Mouse (Mus musculus): ENCODE measurements around the gene Esx1.

DNA sequence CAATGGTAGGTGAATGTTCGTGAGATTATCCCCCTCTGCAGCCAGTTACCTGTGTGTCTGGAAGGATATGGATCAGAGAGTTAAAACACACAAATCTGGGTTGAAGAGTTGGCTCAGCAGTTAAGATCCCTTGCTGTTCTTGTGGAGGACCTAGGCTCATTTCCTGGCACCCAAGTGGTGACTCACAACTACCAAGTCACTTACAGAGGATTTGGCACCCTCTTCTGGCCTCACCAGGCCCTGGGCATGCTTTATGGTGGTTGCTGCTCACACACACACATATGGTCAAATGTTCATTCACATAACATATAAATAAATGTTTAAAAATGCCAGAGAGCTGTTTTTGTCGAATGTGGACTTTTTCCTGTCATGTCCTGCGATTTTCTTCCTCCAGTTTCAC, 39.1 kb upstream of the Esx1 start:
- TF ChIP-seq CTCF (IDR thresholded peaks at IDR 0.05; ENCODE audit: low read depth) (no peak), EP300 (optimal IDR thresholded peaks at IDR 0.05) (no peak)
